Mouse (Mus musculus) testis, adult 2 months (tissue): ENCODE measurements around the gene Ap2a2. TPM values are rescaled to one million over a fixed set of nuclear protein-coding genes. Genes with fewer than 3 reads are reported as not detected.

Source experiments
- H3K27ac ChIP-seq: fragments of 200-500 bp; 2 replicates; pipeline ENCODE4 v1.5.1; 2012; ENCODE audit warnings: low read depth, low read length; ENCODE audit not compliant: control insufficient read depth, insufficient read depth
- H3K27me3 ChIP-seq: fragments of 200-500 bp; 2 replicates; pipeline ENCODE4 v1.6.1; 2012; ENCODE audit warnings: mild to moderate bottlenecking, low read length, moderate library complexity; ENCODE audit not compliant: control insufficient read depth, insufficient read depth
- H3K36me3 ChIP-seq: fragments of 200-500 bp; 2 replicates; pipeline ENCODE4 v1.6.1; 2012; ENCODE audit warnings: mild to moderate bottlenecking, low read length; ENCODE audit not compliant: control insufficient read depth, insufficient read depth
- H3K4me1 ChIP-seq: fragments of 200-500 bp; 2 replicates; pipeline ENCODE4 v1.6.1; 2012; ENCODE audit warnings: low read length; ENCODE audit not compliant: control insufficient read depth, insufficient read depth
- H3K4me3 ChIP-seq: fragments of 200-500 bp; 2 replicates; pipeline ENCODE4 v1.5.1; 2012; ENCODE audit warnings: low read depth, mild to moderate bottlenecking, low read length, moderate library complexity, mixed read lengths; ENCODE audit not compliant: control insufficient read depth
- CTCF ChIP-seq: fragments of 200-500 bp; IDR thresholded peaks from 2 replicates; pipeline ENCODE4 v1.5.1; 2012; ENCODE audit warnings: low read depth, mild to moderate bottlenecking, inconsistent platforms, low read length, moderate library complexity; ENCODE audit not compliant: control insufficient read depth, insufficient read depth, insufficient replicate concordance
- POLR2A ChIP-seq: fragments of 200-500 bp; IDR thresholded peaks from 2 replicates; pipeline ENCODE4 v1.6.1; 2012; ENCODE audit warnings: low read depth, mild to moderate bottlenecking, inconsistent platforms, low read length, moderate library complexity; ENCODE audit not compliant: control insufficient read depth
- polyA plus RNA-seq: library from polyadenylated mRNA; depleted of rRNA; stranded (reverse); fragments of >200 nt; gene quantifications from 2 replicates; pipeline ENCODE4 v1.2.3, GENCODE M21; 2012

Gene Ap2a2
- polyA plus RNA-seq, 1 experiment, result 25.4 TPM

DNA sequence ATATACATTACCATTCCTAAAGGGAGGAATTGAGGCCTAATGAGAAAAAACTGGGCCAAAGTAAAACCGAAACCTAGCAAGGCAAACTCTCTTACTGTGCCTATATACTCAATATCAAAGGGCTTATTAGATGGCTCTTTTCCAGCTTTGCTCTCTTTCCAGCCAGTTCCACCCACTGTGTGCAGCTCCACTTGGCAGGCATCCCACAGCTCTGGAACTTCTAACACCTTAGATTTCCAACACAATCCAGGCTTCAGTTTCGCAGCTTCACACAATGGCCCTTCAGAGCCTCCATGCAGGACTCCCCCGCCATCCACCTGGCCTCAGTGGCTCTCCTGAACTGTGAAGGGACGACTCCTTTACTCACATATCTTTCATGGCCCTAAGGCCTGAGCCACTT lies 17.3 kb upstream of the Ap2a2 start:
- H3K36me3 ChIP-seq, result no peaks in the 10 kb centered on the region
- peaks cover 6% of the 10 kb centered on the region for H3K4me1 ChIP-seq
- no peaks in the 10 kb centered on the region for H3K27me3 ChIP-seq
- TF ChIP-seq POLR2A (no peak), CTCF (no peak)
- no peak overlapping the region for H3K4me3 ChIP-seq
- no peak overlapping the region for H3K27ac ChIP-seq

DNA sequence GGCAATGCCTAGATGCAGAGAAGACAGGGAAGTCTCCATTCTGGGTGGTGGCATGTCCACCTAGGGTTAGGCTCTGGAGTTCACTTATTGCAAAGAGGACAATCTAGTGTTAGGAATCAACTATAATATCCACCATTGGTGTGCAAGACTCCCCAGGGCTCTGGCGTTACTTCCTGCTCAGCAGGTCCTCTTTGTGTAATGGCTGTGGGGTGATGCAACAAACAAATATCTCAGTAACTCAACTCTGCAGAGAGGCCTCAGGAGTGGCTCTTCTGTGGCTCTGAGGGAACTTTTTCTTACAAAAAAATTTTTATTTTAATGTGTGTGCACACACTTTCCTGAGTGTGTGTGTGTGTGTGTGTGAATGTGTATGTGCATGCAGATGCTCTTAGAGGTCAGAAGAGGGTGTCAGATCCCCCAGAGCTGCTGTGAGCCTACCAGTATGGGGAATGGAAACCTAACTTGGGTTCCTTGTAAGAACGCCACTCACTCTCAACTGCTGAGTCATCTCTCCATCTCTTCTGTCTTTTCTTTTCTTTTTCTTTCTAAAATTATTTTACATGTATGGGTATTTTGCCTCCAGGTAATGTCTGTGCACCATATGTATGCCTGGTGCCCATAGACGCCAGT lies 12.4 kb upstream of the Ap2a2 start:
- Histone ChIP-seq H3K36me3 (no peaks in the 10 kb centered on the region), H3K4me3 (no peak overlapping the region), H3K27ac (no peak overlapping the region), H3K27me3 (no peaks in the 10 kb centered on the region), H3K4me1 (no peaks in the 10 kb centered on the region; the same call in 1 of the 2 replicates)
- no peak for TF ChIP-seq POLR2A

DNA sequence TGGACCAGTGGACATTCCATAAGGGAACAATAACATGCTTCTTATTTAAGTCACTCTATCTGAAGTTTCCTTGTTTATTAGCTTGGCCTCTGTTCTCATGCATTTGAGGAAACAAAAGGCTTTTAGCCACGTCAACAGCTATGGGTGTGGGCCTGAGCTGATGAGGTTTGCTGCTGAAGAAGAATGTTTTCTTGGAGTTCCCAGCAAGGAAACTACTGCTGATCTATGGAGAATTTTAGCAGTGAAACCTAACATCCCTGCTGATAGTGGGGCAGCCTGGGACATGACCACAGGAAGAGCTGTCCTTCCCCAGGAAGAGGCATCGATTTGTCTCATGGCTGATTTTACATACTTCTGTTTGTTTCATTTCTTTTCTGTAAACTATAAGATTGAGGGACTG lies 11.5 kb upstream of the Ap2a2 start:
- Histone ChIP-seq H3K4me3 (no peak overlapping the region), H3K36me3 (no peaks in the 10 kb centered on the region), H3K4me1 (no peaks in the 10 kb centered on the region; the same call in 1 of the 2 replicates), H3K27me3 (no peaks in the 10 kb centered on the region), H3K27ac (no peak overlapping the region)
- TF ChIP-seq CTCF (no peak), POLR2A (no peak)

DNA sequence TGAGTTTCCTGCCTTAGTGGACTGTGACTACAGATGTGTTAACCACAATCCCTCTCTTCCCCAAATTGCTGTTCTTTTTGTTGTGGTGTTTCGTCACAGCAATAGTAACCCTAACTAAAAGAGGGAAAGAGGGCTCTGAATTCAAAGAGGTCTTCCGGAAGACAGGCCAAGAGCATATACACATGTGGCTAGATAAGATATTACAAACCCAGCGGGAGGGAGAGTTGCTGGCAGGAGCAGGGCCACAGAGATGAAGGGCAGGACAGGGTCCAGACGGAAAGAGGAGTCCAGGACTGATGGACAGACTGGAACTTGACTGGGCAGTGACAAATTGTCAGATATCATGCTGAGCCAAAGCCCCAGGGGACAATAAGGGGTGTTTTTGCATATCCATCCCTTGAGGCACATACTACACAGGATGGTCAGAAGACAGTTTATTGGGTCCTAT lies 3.6 kb upstream of the Ap2a2 start:
- TF ChIP-seq POLR2A (no peak), CTCF (no peak)

DNA sequence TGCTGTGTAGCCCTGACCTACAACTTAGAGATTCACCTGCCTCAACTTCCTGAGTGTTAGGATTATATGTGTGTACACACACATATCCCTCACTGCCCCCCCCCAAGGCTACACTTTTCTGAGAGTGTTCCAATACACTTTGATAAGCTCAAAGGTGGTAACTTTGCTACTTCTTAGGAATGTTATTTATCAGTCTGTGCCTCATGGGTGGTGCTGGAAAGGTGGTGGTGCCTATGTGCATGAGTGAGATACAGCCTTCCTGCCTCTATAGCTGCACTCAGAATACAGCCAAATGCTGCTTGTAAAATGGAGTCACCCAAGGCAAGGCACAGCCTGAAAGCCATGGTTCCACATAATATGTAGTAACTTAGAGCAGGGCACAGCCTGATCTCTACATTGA lies 3.0 kb upstream of the Ap2a2 start:
- TF ChIP-seq CTCF (no peak), POLR2A (no peak)
- peaks cover 13% of the 10 kb centered on the region for H3K4me1 ChIP-seq
- no peaks in the 10 kb centered on the region for H3K27me3 ChIP-seq

More for the DNA sequence above, 3.6 kb upstream of the Ap2a2 start:
- Histone ChIP-seq H3K36me3 (no peaks in the 10 kb centered on the region), H3K27ac (no peak overlapping the region), H3K27me3 (no peaks in the 10 kb centered on the region), H3K4me1 (peaks cover 13% of the 10 kb centered on the region), H3K4me3 (no peak overlapping the region)

DNA sequence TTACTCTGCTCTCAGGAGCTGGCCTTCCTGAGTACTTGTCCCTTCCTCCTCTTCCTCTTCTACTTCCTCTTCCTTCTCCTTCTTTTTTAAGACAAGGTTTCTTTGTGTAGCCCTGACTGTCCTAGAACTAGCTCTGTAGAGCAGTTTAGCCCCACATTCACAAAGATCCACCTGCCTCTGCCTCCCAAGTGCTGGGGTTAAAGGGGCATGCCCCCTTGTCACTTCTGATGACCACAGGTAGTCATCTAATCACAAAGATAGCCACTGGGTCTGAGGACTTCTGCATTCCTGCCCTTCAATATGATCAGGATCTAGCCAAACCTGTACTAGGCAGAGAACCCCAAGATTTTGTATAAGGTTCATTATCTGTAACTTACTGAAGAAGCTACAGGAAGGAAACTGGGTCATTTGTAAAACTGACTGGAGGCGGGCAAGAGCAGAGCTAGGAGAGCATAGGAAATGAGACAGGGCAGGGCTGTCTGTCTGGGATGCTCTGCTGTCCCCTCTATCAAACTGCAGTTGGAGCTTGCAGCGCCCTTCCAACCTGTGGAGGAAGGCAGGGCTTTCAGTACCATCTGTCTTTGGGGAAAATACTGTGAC lies 2.1 kb upstream of the Ap2a2 start:
- Histone ChIP-seq H3K27me3 (no peaks in the 10 kb centered on the region), H3K4me1 (peaks cover 13% of the 10 kb centered on the region), H3K36me3 (no peaks in the 10 kb centered on the region), H3K4me3 (no peak overlapping the region), H3K27ac (no peak overlapping the region)
- TF ChIP-seq POLR2A (no peak), CTCF (no peak)

More for the DNA sequence above, 3.0 kb upstream of the Ap2a2 start:
- Histone ChIP-seq H3K4me3 (no peak overlapping the region), H3K27ac (no peak overlapping the region), H3K36me3 (no peaks in the 10 kb centered on the region)

DNA sequence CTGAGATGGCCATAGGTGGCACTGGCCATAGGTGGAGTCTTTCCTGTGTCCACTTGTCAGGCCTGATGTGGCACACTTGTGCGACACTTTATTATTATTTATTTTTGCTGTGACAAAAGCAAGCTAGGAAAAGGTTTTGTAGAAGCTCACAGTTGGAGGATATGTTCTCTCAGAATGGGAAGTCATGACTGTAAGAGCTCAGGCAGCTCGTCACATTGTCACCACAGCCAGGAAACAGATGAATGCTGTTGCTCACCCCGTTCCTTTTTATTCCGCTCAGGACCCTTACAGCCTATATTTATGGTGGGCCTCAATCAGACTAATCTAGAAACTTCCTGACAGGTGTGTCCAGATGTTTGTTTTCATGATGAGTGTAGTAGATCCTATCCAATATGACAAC lies 1.5 kb upstream of the Ap2a2 start:
- no peaks in the 10 kb centered on the region for H3K27me3 ChIP-seq
- H3K4me1 ChIP-seq, result peaks cover 13% of the 10 kb centered on the region
- H3K4me3 ChIP-seq, result no peak overlapping the region
- no peaks in the 10 kb centered on the region for H3K36me3 ChIP-seq
- TF ChIP-seq CTCF (no peak), POLR2A (no peak)
- H3K27ac ChIP-seq, result no peak overlapping the region

DNA sequence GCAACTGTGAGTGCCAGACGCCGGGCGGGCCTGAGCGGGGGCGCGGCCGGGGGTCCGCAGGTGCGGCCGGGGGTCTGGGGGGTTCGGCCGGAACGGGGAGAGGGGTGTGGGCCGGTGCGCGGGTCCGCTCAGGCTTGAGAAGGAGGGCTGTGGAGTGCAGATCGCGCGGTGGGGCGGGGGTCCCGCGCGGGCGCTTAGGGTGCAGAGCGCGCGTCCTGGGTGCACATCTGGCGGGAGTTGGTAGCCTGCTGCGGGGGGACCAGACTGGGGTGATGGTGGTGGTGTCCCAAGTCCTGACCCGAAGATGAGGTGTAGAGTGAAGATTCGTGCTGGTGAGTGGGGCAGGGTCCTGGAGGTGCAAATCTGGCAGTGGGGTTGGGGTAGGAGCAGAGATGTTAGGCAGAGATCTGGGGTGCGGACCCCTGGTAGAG lies 463 bp downstream of the Ap2a2 start:
- TF ChIP-seq POLR2A, result no peak
- no peak for TF ChIP-seq CTCF
- peak overlapping the region; percentile 86 for H3K4me3 ChIP-seq
- H3K4me1 ChIP-seq, result peaks cover 13% of the 10 kb centered on the region
- no peak overlapping the region for H3K27ac ChIP-seq
- H3K36me3 ChIP-seq, result no peaks in the 10 kb centered on the region
- H3K27me3 ChIP-seq, result no peaks in the 10 kb centered on the region
